Mouse (Mus musculus) brain, embryonic 14.5 days (tissue): ENCODE data around the gene Yif1b.

ENCODE experiments used
- CTCF ChIP-seq: fragments of 200-500 bp; IDR thresholded peaks from 2 replicates; pipeline ENCODE4 v1.5.1; 2012; ENCODE audit warnings: inconsistent platforms, mild to moderate bottlenecking, moderate library complexity, borderline replicate concordance; ENCODE audit not compliant: insufficient read depth, insufficient read length; ENCODE audit errors: extremely low read depth
- POLR2A ChIP-seq: fragments of 200-500 bp; IDR thresholded peaks from 2 replicates; pipeline ENCODE4 v1.6.1; 2012; ENCODE audit warnings: mild to moderate bottlenecking, inconsistent platforms, borderline replicate concordance; ENCODE audit not compliant: poor library complexity, insufficient read depth, insufficient read length, severe bottlenecking; ENCODE audit errors: extremely low read depth

GRCm38 (mm10) chr7:29288942-29289638 lies 51.0 kb downstream of the Yif1b start, which contains the start of gene Ppp1r14a:
- TF ChIP-seq CTCF, result peak; percentile 88
- TF ChIP-seq POLR2A, result no peak
